Mouse (Mus musculus) heart, postnatal 36 days (tissue): Measurements from ENCODE around the gene Sbf2. TPM values are rescaled to one million over a fixed set of nuclear protein-coding genes. Genes with fewer than 3 reads are reported as not detected.
"Not testable (repeated sequence)": the region's sequence is repeated elsewhere in the genome, so short reads cannot be mapped to it uniquely, and the experiment has no call there.

Experiments used
- DNase-seq, 2 experiments: peaks; one replicate each; pipeline ENCODE4 v3.0.0; 2021 to 2022
- intact Hi-C: fragments of 180-260 bp; cut with DNase I; formaldehyde crosslinking; loops from one replicate; pipeline ENCODE4 v1.15.1; 2025
- total RNA-seq, 2 experiments: library from RNA; stranded (reverse); gene quantifications; 2 replicates each; pipeline ENCODE4 v1.2.3; 2021

Gene Sbf2
- total RNA-seq, result 10 to 100 TPM; 52.6 to 54.1 TPM

DNA sequence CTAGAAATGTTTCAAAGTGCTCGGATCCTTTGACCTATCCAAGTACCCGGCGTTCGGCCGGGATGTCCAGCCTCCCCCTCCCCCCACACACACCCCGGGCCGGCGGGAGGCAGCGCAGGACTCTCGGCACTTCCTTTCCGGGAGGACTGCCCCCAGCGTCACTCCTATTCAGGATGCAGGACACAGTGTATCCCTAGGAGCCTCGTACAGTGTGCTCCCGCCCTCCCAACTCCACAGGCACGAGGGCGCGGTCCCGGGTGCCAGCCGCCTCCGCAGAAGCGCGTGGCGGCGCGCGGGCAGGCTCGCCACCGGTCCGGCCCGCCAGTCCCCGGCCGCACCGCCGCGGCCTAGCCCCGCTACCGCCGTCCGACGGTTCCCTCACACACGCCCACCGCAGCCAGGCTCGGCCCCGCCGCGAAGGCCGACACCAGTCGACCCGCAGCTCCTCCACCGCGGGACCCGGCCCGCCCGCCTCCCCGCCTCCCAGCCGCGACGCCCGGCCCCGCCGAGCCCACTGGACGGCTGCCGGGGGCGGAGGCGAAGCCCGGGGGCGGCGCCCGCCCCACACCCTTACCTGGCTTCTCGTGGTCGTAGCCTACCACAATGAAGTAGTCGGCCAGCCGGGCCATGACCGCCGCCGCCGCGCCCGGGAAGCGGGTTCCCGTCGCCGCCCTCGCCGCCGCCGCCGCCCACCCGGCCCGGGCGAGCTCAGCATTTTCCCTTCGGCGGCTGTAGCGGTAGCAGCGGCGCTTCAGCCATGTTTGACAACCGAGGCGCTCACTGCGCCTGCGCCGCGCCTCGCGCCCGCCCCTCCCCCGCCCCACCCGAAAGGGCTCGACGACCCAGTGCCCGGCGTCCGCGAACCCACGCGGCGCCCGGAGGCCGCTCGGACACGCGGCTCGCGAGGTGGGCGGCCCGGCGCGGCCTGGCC is at the start of gene Sbf2:
Gene Sbf2 (minus strand): TSS at position 790 of the 931 bp plus-strand sequence.
- peak; percentile 79 to 87 for DNase-seq
- intact Hi-C loops, result loop anchor here (2.0 kb wide), 1 partner anchor 14 kb away; no protein-coding TSS in a partner anchor

DNA sequence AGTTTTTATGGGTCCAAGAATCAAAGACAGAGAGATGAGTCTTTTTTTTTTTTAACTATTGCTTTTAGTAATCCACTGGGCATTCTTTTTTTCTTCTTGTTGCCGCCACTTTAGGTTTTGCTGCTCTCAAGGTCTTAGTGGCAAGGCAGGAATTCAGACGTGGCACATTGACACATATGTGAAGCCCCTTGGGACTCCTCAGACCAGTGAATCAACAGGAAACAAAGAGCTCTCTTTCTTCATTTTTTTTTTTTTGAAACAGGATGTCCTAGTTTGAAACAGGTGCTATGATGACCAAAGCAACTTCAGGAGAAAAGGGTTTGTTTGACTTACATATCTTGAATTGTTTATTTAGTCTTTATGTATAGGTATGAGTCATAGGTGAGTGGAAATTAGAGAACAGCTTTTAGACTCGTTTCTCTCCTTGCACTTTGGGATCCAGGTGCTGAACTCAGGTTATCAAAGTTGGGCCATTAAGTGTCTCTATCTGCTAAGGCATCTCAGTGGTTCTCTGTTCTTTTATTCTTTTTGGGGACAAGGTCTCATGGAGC is 43.7 kb upstream of the Sbf2 start:
- no peak for DNase-seq
- intact Hi-C loops, result no loop called here

DNA sequence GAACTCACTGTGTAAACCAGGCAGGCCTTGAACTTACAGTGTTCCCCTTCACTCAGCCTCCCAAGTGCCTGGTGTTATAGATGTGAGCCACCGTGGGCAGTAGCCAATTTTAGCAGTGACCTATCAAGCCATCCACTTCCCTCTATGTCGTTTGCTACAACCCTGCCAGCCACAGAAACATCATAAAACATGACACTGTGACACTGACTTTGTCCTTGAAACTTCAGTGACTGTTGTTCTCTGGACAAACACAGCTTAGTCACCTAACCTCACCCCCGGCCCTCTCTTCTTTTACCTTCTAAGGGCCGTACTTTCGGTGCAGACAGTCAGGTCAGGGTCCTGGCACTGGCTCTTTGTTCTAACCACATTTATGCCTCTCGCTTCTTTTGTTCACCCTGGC is 41.2 kb upstream of the Sbf2 start:
- intact Hi-C loops, result no loop called here
- no peak for DNase-seq

DNA sequence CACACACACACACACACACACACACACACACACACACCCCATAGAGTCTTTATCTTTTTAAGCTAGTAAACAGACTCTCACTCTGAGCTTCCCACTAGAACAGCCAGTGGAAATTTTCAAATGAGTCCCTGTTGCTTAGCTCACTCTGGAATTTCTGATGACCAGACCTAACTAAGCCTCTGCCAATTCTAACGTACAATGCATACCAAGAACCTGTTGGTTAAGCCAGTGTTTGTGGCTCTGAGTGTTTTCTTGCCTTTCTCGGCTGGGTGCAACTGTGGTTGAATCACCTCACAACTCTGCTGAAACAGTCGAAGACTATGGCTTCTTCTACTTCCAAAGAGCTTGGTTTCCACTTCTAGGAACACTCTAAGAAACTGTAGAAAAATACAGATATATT is 40.5 kb upstream of the Sbf2 start:
- no peak for DNase-seq
- intact Hi-C loops, result no loop called here

DNA sequence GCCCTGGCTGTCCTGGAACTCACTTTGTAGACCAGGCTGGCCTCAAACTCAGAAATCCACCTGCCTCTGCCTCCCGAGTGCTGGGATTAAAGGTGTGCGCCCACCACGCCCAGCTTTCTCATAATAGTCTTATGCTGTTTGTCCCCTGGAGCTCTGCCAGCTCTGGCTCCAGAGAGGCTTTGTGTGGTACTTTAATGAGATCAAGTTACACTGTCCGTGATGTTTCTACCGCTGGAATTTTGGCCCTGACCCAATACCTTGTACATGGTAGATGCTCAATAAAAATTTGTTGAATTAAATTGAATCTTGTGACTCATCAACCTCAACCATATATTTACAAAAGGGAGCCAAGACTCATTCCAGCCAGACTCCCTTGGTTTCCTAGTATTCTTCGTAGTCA is 36.4 kb upstream of the Sbf2 start:
- intact Hi-C loops, result no loop called here
- no peak for DNase-seq

DNA sequence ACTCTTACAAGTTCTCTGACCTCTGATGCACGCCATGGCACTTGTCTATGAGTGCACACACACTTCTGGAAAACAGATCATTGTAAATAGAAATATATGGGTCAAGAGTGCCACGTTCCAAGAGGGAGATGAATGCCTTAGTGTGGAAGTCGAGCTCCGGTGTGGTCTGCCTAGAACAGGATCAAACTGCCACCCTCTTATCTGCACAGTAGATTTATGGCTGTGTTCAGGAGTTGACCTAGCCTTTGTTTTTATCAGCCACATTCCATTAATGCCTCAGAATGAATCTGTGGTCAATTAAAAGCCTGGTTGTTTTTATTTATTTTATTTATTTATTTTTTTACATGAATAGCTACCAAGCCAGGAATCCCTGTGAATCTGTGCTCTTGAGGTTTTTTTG is 35.8 kb upstream of the Sbf2 start:
- no peak for DNase-seq
- intact Hi-C loops, result no loop called here

DNA sequence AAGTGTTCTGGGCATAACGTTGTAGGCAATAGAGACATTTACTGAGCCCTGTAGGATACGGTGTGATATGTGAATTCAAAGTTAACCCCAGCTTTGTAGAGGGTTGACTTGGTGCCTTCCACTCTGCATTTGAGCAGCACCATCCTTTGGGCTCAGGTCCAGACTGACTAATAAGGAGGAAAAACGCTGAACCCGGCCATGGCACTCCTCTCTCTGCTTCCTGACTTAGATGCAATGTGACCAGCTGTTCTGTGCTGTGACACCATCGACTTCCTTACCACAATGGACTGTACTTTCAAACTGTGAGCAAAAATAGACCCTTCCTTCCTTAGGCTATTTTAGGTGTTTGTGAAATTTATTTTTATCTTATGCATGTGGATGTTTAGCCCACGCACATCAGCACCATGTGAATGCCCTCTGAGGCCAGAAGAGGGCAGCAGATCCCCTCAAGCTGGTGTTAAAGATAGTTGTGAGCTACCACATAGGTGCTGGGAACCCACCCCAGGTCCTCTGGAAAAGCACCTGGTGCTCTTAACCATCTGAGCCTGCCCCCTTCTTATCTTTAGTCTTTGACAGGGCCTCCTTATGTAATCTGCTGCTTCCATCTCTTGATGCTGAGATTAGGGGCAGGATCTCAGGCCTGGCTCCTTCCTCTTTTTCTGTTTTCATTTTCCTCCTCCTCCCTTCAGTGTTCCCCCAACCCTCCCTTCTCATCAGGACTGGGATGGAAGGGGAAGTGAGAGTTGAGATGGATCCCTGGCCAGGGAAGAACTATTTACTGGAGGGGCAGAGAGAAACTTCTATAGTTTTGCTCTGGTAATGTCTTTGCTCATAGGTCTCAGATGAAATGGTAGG is 34.6 kb upstream of the Sbf2 start:
- DNase-seq, result no peak
- intact Hi-C loops, result loop anchor here (2.0 to 10.0 kb wide), 3 partner anchors 39 to 485 kb away; no protein-coding TSS in a partner anchor

DNA sequence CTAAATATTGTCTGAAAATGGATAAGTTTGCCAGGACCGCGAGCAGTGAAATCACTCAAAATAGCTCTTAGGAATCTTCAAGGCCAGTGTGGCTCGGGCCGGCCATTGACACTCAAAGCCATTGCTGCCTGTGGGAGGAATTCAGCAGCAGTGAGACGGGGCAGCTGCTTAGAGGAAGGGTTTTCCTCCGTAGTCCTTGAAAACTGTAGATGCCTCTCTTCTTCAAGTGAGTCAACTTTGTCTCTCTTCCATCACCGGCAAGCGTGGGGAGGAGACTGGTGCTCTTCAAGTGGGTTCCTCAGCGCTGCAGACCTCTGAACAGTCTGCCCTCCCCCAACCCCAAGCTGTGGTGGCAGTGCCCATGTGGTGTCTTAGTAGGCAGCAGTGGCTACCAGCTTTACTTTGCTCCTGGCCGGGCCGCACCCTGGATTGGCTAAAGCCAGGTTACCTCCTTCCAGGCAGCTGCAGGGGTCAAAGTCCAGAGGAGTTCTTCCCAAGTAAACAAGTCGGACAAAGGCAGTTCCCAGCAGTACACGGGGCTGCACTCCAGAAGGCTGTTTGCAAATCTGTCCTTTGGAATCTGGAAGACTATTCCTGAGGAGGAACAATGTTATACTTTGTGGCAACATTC is 33.8 kb upstream of the Sbf2 start:
- DNase-seq, result peak in 1 of 2 experiments; percentile 34
- intact Hi-C loops, result loop anchor here (2.0 to 10.0 kb wide), 3 partner anchors 40 to 484 kb away; no protein-coding TSS in a partner anchor

DNA sequence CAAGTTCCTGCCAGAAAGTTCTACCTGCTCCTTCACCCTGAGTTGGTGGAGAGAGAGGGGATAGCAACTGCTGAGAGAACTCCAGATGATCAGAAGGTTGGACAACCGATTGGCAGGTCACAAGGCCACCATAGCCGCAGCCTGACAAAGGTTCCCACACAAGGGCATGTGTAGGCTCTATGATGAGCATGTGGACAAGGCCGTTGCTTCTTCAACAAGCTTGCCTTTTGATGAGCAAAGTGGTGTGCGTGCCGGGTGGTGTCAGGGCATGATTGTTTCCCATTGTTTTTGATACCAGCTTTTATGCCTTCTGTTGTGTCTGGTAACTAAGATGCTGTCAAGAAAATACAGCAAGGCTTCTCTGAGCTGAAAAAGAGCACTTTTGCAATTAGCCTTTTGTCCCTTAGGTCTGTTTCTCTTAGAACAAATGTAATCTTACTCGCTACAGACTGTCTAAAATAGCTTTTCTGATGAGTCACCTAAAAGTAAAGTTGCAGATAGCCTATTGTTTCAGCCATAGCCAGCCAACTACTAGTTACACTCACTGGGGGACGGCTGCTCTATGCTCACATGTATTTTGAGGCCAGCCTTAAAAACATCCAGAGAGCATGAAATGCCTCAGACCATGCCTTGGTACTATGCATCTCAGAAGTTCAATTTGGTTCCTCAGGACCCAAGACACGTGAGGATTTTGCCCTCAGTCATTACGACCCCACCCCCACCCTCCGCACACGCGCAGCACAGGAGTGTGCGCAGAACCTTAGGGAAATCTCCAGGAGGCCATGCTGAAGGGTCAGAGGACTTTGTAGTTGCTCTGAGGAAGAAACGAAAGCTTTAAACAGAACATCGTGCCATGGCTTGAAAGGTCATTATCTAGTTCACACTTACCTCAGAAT is 33.1 kb upstream of the Sbf2 start:
- no peak for DNase-seq
- intact Hi-C loops, result loop anchor here (2.0 to 10.0 kb wide), 3 partner anchors 41 to 483 kb away; no protein-coding TSS in a partner anchor

DNA sequence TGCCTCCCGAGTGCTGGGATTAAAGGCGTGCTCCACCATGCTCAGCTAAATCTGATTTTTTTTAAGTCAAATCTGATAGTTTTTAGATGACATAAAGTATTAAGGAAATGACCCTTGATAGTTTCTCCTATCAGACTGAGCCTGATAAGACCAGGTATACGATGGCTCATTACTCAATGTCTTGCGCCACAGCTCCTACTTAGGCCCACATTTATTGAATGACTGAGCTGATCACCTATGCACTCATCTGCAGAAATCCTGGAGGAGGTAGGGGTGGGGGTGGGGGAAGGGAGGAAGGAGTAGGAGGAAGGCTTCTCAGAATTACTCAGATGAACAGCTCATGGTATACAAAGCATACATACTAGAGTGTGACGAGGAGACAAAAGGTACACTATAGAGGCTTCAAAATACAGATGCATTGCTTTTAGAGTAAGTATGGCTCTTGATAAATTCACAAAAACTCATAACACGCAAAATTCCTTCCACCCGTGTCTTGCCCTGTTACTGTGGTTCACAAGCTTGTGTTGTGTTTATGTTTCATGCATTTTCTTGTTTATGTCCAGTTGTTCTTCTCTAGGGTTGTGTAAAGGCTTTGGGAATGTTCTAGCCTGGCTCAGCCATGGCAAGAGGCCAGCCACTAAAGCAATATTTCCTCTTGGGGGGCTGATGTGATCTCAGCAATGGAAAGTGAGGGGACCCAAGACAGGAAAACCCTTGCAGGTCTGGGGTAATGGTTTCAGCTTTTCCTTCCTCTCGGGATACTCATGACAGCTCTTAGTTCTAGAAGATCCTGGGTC is 32.1 kb upstream of the Sbf2 start:
- no peak for DNase-seq
- intact Hi-C loops, result loop anchor here (5.0 to 10.0 kb wide), 2 partner anchors 155 to 482 kb away; no protein-coding TSS in a partner anchor

DNA sequence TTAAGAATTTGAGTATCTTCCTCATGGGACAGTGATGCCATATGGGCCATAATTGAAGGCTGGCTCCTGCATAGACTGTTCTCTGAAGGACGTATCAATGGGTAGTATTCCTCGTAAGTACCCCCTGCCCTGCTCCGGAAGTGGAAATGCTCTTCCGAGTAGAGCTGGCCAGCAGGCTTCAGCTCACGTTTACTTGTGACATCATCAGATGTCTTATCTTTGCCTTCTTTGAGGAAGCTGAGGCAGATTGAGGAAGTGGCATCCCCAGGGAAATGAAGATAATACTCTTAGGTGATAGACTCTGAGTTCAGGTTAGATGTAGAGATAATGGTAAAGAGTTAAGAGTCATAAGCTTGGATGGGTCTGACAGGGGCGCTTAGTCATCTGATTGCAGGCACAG is 31.1 kb upstream of the Sbf2 start:
- intact Hi-C loops, result loop anchor here (1.0 to 10.0 kb wide), 4 partner anchors 97 to 481 kb away; no protein-coding TSS in a partner anchor

DNA sequence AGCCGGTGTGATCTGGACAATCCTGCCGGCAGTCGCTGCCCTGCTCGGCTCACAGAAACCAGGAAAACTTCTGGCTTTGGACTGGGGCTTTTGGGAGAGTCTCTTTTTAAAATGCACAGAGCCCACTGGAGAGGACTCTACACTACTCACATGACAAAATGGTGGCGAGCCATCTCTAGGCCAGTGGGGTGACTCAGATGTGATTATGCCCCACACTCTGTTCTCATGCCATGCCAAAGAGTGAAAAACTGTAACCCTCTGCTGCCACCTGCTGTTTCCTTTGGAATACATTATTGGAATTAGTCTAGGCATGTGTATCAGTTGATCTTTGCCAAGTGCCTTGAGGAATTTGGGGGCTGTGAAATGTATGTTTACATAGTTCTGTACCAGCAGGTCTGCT is 30.6 kb upstream of the Sbf2 start:
- peak; percentile 59 to 68 for DNase-seq
- intact Hi-C loops, result loop anchor here (1.0 to 10.0 kb wide), 4 partner anchors 96 to 481 kb away; no protein-coding TSS in a partner anchor

More for the DNA sequence above, 31.1 kb upstream of the Sbf2 start:
- no peak for DNase-seq

DNA sequence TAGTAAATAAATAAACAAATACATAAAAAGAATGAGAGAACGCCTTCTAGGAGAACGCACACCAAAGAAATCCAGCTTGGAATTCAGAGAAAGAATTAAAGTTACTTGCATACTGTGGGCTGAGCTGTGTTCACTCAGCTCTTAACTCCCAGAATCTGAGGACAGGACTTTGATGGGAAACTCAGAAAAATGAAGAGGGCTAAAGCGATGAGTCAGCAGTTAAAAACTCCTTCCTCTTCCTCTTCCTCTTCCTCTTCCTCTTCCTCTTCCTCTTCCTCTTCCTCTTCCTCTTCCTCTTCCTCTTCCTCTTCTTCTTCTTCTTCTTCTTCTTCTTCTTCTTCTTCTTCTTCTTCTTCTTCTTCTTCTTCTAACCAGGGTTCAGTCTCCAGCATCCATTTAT is 25.2 kb upstream of the Sbf2 start:
- intact Hi-C loops, result loop anchor here (10.0 kb wide), 1 partner anchor 475 kb away; no protein-coding TSS in a partner anchor
- not testable (repeated sequence) for DNase-seq

DNA sequence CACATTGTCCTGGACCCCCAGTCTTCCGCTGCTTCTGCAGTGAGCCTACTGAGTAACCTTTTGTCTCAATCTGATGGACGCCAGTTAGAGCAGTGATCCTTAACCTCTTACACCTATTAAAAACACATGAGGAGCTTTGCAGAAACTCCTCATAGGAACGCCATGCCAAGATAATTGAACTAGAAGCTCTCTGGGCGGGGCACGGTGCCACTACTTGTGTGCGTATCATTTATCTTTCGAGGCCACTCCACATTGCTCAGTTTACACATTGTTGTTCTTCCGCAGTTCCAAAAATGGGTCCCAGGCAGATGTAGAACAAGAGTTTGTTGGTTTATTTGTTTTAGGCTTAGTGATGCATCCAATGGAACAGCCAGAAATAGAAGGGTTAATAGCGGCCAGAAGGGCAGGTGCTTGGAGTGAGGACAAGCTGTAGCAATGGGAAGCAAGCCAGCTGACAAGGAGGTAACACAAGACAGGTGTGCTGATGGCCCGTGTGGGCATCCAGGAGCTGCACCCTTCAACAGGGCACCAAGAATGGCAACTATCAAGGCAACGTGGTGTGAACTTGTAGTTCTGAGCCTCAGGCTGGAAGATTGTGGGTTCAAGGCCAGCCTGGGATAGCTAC is 24.7 kb upstream of the Sbf2 start:
- intact Hi-C loops, result no loop called here
- DNase-seq, result no peak

DNA sequence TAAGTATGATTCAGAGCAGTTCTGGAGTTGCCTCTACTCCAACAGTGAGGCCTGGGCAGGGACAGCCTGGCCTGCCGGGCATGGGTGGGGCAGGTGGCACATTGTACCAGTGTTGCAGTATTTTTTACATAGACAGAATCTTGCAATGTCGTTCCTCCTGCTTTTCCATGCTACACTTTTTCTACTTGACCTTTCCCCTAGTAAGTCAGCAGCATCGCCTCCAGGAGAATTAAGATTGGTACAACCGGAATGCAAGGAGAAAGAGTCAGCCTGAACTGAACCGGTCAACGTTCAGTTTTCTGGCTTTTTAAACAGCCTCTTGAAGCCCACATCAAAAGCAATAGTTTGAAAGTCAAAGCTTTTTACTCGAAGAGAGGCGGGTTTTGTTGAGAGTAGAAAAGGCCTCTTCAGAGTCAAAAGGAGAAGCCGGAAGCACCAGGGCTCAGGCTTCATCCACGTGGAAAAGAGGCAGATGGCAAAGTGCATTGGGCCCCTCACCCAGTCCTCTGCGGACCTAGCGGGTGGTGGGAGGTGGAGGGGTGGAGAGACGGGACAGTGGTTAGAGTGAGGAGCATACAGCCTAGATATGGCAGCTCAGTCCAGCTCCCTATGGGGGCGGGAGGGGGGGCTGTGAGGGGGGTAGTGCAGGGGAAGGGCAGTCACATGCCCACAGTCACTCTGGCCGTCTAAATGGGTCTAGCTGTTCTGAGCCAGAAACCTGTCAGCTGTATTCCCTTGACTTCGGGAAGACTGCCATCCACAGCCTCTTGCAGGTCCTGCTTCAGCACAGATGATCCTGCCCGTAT is 23.8 kb upstream of the Sbf2 start:
- intact Hi-C loops, result no loop called here
- DNase-seq, result no peak

DNA sequence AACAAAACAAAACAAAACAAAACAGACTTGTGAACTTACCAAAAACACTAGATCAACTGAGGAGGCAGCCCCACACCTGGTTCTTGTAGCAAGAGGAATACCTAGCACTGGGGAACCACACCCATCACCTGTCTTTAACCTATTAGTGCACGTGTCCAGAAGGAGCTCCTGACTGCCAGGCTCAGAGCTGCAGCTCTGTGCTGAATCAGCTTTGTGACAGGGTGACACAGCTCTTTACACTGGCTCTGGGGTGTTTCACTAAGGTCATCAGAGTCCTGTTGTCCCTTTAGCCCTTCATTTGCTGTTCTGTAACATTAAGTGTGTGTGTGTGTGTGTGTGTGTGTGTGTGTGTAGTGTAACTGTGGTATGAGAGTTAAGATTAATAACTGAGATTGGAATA is 21.8 kb upstream of the Sbf2 start:
- no peak for DNase-seq
- intact Hi-C loops, result no loop called here

DNA sequence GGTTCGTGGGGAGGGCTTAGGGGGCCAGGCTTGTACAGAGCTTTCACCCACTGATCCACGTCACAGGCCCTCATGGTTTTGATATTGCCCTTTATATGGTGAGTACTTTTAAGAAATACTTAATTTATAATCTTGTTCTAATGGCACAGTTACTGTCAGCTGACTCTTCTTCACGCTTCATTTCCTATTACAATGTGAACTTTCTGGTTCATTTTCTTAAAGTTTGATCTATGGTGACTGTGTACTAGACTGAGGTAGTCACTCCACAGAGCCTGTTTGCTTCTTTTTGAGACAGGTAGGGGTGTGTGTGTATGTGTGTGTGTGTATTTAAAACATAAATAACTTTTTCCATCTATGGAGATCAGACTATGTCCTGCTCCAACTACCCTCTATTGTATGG is 21.2 kb upstream of the Sbf2 start:
- intact Hi-C loops, result no loop called here
- no peak for DNase-seq
